ENCODE assay signal across 24 mouse cellular contexts in the genomic region with DNA sequence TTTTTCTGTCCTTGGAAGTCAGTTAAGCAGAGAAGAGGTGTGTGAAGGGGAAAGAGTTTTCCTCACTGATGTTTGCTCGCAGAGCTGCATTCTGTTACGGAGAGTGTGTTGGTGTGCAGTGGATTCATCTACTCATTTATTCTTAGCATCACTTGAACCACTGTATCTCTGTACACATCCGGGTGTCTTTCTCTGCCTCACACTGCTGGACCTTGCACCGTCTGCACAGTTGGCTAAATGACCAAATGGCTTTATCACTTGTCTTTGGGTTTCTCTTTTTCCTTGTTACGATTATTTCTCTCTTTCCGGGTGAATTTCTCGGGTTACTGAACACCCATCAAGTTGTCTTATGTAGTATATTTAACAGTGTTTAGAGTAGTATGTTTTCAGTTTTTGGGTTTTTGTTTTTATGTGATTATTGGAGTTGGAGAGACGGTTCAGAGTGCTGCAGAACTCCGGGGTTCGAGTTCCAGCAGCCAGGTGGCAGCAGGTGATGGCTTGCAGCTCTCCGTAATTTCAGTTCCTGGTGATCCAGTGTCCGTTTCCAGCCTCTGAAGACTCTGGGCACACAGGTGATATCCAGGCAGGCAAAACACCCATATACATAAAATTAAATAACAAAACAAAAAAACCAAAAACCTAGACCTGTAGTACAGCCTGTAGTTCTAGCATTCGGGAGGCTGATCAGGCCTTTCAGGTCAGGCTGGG. TPM values are rescaled to one million over a fixed set of nuclear protein-coding genes. Genes with fewer than 3 reads are reported as not detected.
DNase-seq lines count a peak whose midpoint lies in the region; ATAC-seq and TF ChIP-seq lines count a peak whose summit lies in the region.
"Had no signal": no experiment of that assay in that cellular context is flagged by ENCODE, and none has a peak within 500 bp of the region (broad histone marks: within the 10 kb centered on the region; RNA-seq: fewer than 3 reads in every experiment).

No protein-coding gene starts in this region.

- peak; percentile 75 for ATAC-seq in intestine, postnatal 0 days
- no peak for ATAC-seq in intestine, embryonic 15.5 days
- no peak for ATAC-seq in liver, embryonic 11.5 days (replicated peaks; ENCODE audit: low FRiP score)
- ATAC-seq: forebrain, embryonic 15.5 days had no signal

- H3K4me2 ChIP-seq in intestine, postnatal 0 days (replicated peaks; ENCODE audit: low read depth), result no peak overlapping the region
- H3K4me2 ChIP-seq in intestine, embryonic 15.5 days (replicated peaks), result no peak overlapping the region
- H3K4me2 ChIP-seq in liver, embryonic 11.5 days, result no peak overlapping the region
- H3K4me2 ChIP-seq: embryonic facial prominence, embryonic 12.5 days; forebrain, embryonic 15.5 days; heart, embryonic 15.5 days; hindbrain, embryonic 14.5 days had no signal

- peak; percentile 27; the same call in 1 of the 2 replicates for TF ChIP-seq CTCF in cerebellum, adult 2 months (IDR thresholded peaks at IDR 0.05; ENCODE audit: borderline replicate concordance, insufficient read depth, low read depth, low read length)
- no peak for TF ChIP-seq CTCF in intestine, postnatal 0 days (IDR thresholded peaks at IDR 0.05; ENCODE audit: low read depth)
- peak; percentile 48 for TF ChIP-seq CTCF in liver, adult 2 months (IDR thresholded peaks at IDR 0.05; ENCODE audit: low read depth, low read length)
- TF ChIP-seq CTCF in olfactory bulb, adult 2 months (IDR thresholded peaks at IDR 0.05; ENCODE audit: insufficient read depth, low read depth, low read length), result no peak

- no peak for DNase-seq in cerebellum, adult 2 months
- DNase-seq in cerebellum, postnatal 14 days, result no peak
- DNase-seq in liver, adult 2 months (ENCODE audit: extremely low read depth, low read depth, low spot score), result peak; percentile 46
- DNase-seq in liver, embryonic 11.5 days (ENCODE audit: low spot score), result no peak
- no peak for DNase-seq in urinary bladder, postnatal 25 days (ENCODE audit: low spot score)
- DNase-seq: adrenal gland, postnatal 10 days; cerebellum, adult 11-12 months; gastrocnemius, postnatal 10 days; heart, adult 18-20 months had no signal

- 0 out of 2 replicates have a peak overlapping the region, but pooled peaks have one; percentile 36 for H3K27ac ChIP-seq in cerebellum, adult 2 months (ENCODE audit: insufficient read depth, low read length)
- H3K27ac ChIP-seq in intestine, postnatal 0 days (ENCODE audit: low read depth, low read length), result peak overlapping the region; percentile 57
- H3K27ac ChIP-seq in intestine, embryonic 15.5 days, result no peak overlapping the region
- no peak overlapping the region for H3K27ac ChIP-seq in liver, adult 2 months (replicated peaks; ENCODE audit: insufficient read depth, low read depth, low read length)
- H3K27ac ChIP-seq in liver, embryonic 11.5 days (ENCODE audit: low read depth, low read length), result no peak overlapping the region
- 0 out of 2 replicates have a peak overlapping the region, but pooled peaks have one; percentile 12 for H3K27ac ChIP-seq in olfactory bulb, adult 2 months (ENCODE audit: insufficient read depth, low read depth, low read length)
- H3K27ac ChIP-seq: embryonic facial prominence, embryonic 12.5 days; forebrain, embryonic 15.5 days; heart, embryonic 10.5 days; heart, embryonic 15.5 days; hindbrain, embryonic 10.5 days had no signal

- H3K4me1 ChIP-seq in cerebellum, adult 2 months (ENCODE audit: control insufficient read depth, insufficient read depth, low read length), result peaks cover 19% of the 10 kb centered on the region
- no peaks in the 10 kb centered on the region for H3K4me1 ChIP-seq in intestine, postnatal 0 days (replicated peaks; ENCODE audit: control insufficient read depth, insufficient read depth, low read length)
- H3K4me1 ChIP-seq in intestine, embryonic 15.5 days (replicated peaks), result no peaks in the 10 kb centered on the region
- peaks cover 11% of the 10 kb centered on the region for H3K4me1 ChIP-seq in liver, adult 2 months (ENCODE audit: control insufficient read depth, insufficient read depth, low read length)
- H3K4me1 ChIP-seq in liver, embryonic 11.5 days (replicated peaks; ENCODE audit: control insufficient read depth, insufficient read depth, low read length), result 0 out of 2 replicates have a peak, but pooled peaks cover 6% of the 10 kb centered on the region
- H3K4me1 ChIP-seq in olfactory bulb, adult 2 months (ENCODE audit: control insufficient read depth, insufficient read depth, low read length), result peaks cover 22% of the 10 kb centered on the region

- peaks cover 12% of the 10 kb centered on the region; the same call in 1 of the 2 replicates for H3K36me3 ChIP-seq in intestine, postnatal 0 days (ENCODE audit: control insufficient read depth, insufficient read depth)
- H3K36me3 ChIP-seq in intestine, embryonic 15.5 days, result no peaks in the 10 kb centered on the region
- H3K36me3 ChIP-seq in liver, adult 2 months (ENCODE audit: control insufficient read depth, insufficient read depth, low read length), result no peaks in the 10 kb centered on the region
- H3K36me3 ChIP-seq in liver, embryonic 11.5 days (ENCODE audit: control insufficient read depth, insufficient read depth, low read length), result peaks cover 5% of the 10 kb centered on the region; the same call in 1 of the 2 replicates

- 31% methylated on average over 13 of the region's 13 CpGs for WGBS in cerebellum, adult 2 months
- 72% methylated on average over 13 of the region's 13 CpGs for WGBS in intestine, postnatal 0 days
- WGBS in intestine, embryonic 15.5 days, result 86% methylated on average over 13 of the region's 13 CpGs
- 60% methylated on average over 13 of the region's 13 CpGs for WGBS in liver, adult 2 months
- WGBS in liver, embryonic 11.5 days, result 87% methylated on average over 13 of the region's 13 CpGs
- WGBS in olfactory bulb, adult 2 months, result 76% methylated on average over 13 of the region's 13 CpGs

- H3K4me3 ChIP-seq in cerebellum, adult 2 months (replicated peaks; ENCODE audit: insufficient read depth, low read depth, low read length), result no peak overlapping the region
- no peak overlapping the region for H3K4me3 ChIP-seq in intestine, postnatal 0 days (ENCODE audit: low read depth, low read length)
- H3K4me3 ChIP-seq in intestine, embryonic 15.5 days (replicated peaks), result no peak overlapping the region
- H3K4me3 ChIP-seq in liver, adult 2 months (ENCODE audit: insufficient read depth, low read depth, low read length), result no peak overlapping the region
- no peak overlapping the region for H3K4me3 ChIP-seq in liver, embryonic 11.5 days (ENCODE audit: low read depth, low read length)
- no peak overlapping the region for H3K4me3 ChIP-seq in olfactory bulb, adult 2 months (ENCODE audit: insufficient read depth, low read depth, low read length)
- H3K4me3 ChIP-seq: embryonic facial prominence, embryonic 12.5 days; forebrain, embryonic 15.5 days; heart, embryonic 10.5 days; heart, embryonic 15.5 days; hindbrain, embryonic 10.5 days had no signal

- no peaks in the 10 kb centered on the region for H3K9me3 ChIP-seq in intestine, postnatal 0 days (ENCODE audit: control insufficient read depth)
- no peaks in the 10 kb centered on the region for H3K9me3 ChIP-seq in intestine, embryonic 15.5 days
- H3K9me3 ChIP-seq in liver, embryonic 11.5 days (ENCODE audit: control insufficient read depth, low read length), result no peaks in the 10 kb centered on the region
- H3K9me3 ChIP-seq: embryonic facial prominence, embryonic 12.5 days; forebrain, embryonic 15.5 days; heart, embryonic 10.5 days; heart, embryonic 15.5 days; hindbrain, embryonic 10.5 days had no signal

- H3K79me2 ChIP-seq in liver, adult 2 months (ENCODE audit: control insufficient read depth, insufficient read depth, low read length), result peaks cover 4% of the 10 kb centered on the region; the same call in 1 of the 2 replicates

- no peak overlapping the region for H3K9ac ChIP-seq in intestine, postnatal 0 days (ENCODE audit: low read depth, low read length)
- H3K9ac ChIP-seq in intestine, embryonic 15.5 days, result no peak overlapping the region
- no peak overlapping the region for H3K9ac ChIP-seq in liver, adult 2 months (ENCODE audit: low read depth, low read length)
- no peak overlapping the region for H3K9ac ChIP-seq in liver, embryonic 11.5 days (ENCODE audit: low read depth, low read length)
- H3K9ac ChIP-seq: embryonic facial prominence, embryonic 12.5 days; forebrain, embryonic 15.5 days; heart, embryonic 15.5 days; hindbrain, embryonic 14.5 days had no signal

- no peaks in the 10 kb centered on the region for H3K27me3 ChIP-seq in cerebellum, adult 2 months (ENCODE audit: control insufficient read depth, insufficient read depth, low read length)
- H3K27me3 ChIP-seq in intestine, postnatal 0 days (replicated peaks; ENCODE audit: control insufficient read depth, insufficient read depth, low read length), result no peaks in the 10 kb centered on the region
- H3K27me3 ChIP-seq in intestine, embryonic 15.5 days (replicated peaks), result no peaks in the 10 kb centered on the region
- no peaks in the 10 kb centered on the region for H3K27me3 ChIP-seq in liver, adult 2 months (ENCODE audit: control insufficient read depth, insufficient read depth, low read length)
- no peaks in the 10 kb centered on the region for H3K27me3 ChIP-seq in liver, embryonic 11.5 days (replicated peaks; ENCODE audit: control insufficient read depth, insufficient read depth, low read length)
- H3K27me3 ChIP-seq: embryonic facial prominence, embryonic 12.5 days; forebrain, embryonic 15.5 days; heart, embryonic 15.5 days had no signal

- TF ChIP-seq POLR2A in cerebellum, adult 2 months (IDR thresholded peaks at IDR 0.05; ENCODE audit: borderline replicate concordance, insufficient read depth, low read length), result no peak
- no peak for TF ChIP-seq POLR2A in liver, adult 2 months (IDR thresholded peaks at IDR 0.05; ENCODE audit: extremely low read depth, insufficient read depth, low read length)
- no peak for TF ChIP-seq POLR2A in olfactory bulb, adult 2 months (IDR thresholded peaks at IDR 0.05; ENCODE audit: insufficient read depth, low read depth, low read length)

RNA-seq across cellular contexts. Expression of gene Gm10197, which starts 28.2 kb away (rescaled TPM):
- polyA plus RNA-seq in cerebellum, adult 2 months (2012; rRNA removed), result not detected in 2 replicates
- polyA plus RNA-seq in intestine, postnatal 0 days (2015; fragmentation: Nextera tagmentation; extraction: Ambion mirVana), result not detected in 2 replicates
- 1.4 TPM in 1 of 2 replicates, not detected in the other for polyA plus RNA-seq in intestine, embryonic 15.5 days (2015; fragmentation: Nextera tagmentation; extraction: Ambion mirVana)
- total RNA-seq in liver, adult 2 months (2014; rRNA removed), result not detected in 2 replicates
- not detected in 2 replicates for polyA plus RNA-seq in liver, adult 2 months (2012; rRNA removed)
- polyA plus RNA-seq in liver, embryonic 11.5 days (2014; fragmentation: Nextera tagmentation; extraction: Ambion mirVana), result 3.3 TPM in 1 of 2 replicates, not detected in the other
- polyA plus RNA-seq in olfactory bulb, adult 2 months (2012; ENCODE audit: insufficient read depth, insufficient read length, low replicate concordance, missing spikeins), result not detected in 2 replicates
- total RNA-seq: adrenal gland, postnatal 10 days; adrenal gland, postnatal 4 days; gastrocnemius, postnatal 10 days; gastrocnemius, postnatal 4 days; heart, adult 18-20 months; heart, postnatal 25 days had no signal
- polyA plus RNA-seq: C2C12; cortical plate, adult 2 months; embryonic facial prominence, embryonic 12.5 days; forebrain, embryonic 15.5 days; frontal cortex, adult 2 months; heart, embryonic 10.5 days; heart, embryonic 15.5 days; hindbrain, embryonic 10.5 days; hindbrain, embryonic 14.5 days had no signal

RNA-seq across cellular contexts. Expression of gene Mxi1, which starts 33.0 kb away (rescaled TPM):
- 71.8 and 72.4 TPM in 2 replicates for polyA plus RNA-seq in cerebellum, adult 2 months (2012; rRNA removed)
- 58.9 and 64.0 TPM in 2 replicates for polyA plus RNA-seq in intestine, postnatal 0 days (2015; fragmentation: Nextera tagmentation; extraction: Ambion mirVana)
- 34.0 and 34.5 TPM in 2 replicates for polyA plus RNA-seq in intestine, embryonic 15.5 days (2015; fragmentation: Nextera tagmentation; extraction: Ambion mirVana)
- total RNA-seq in liver, adult 2 months (2014; rRNA removed), result 16.0 and 16.1 TPM in 2 replicates
- polyA plus RNA-seq in liver, adult 2 months (2012; rRNA removed), result 11.8 and 15.7 TPM in 2 replicates
- 34.3 and 42.6 TPM in 2 replicates for polyA plus RNA-seq in liver, embryonic 11.5 days (2014; fragmentation: Nextera tagmentation; extraction: Ambion mirVana)
- not detected in 2 replicates for polyA plus RNA-seq in olfactory bulb, adult 2 months (2012; ENCODE audit: insufficient read depth, insufficient read length, low replicate concordance, missing spikeins)

RNA-seq across cellular contexts. Expression of gene Smndc1, which starts 47.0 kb away (rescaled TPM):
- polyA plus RNA-seq in cerebellum, adult 2 months (2012; rRNA removed), result 24.6 and 26.1 TPM in 2 replicates
- 36.2 and 36.3 TPM in 2 replicates for polyA plus RNA-seq in intestine, postnatal 0 days (2015; fragmentation: Nextera tagmentation; extraction: Ambion mirVana)
- 42.0 and 42.7 TPM in 2 replicates for polyA plus RNA-seq in intestine, embryonic 15.5 days (2015; fragmentation: Nextera tagmentation; extraction: Ambion mirVana)
- total RNA-seq in liver, adult 2 months (2014; rRNA removed), result 7.6 and 8.1 TPM in 2 replicates
- 1.6 and 1.8 TPM in 2 replicates for polyA plus RNA-seq in liver, adult 2 months (2012; rRNA removed)
- polyA plus RNA-seq in liver, embryonic 11.5 days (2014; fragmentation: Nextera tagmentation; extraction: Ambion mirVana), result 53.8 and 54.2 TPM in 2 replicates
- polyA plus RNA-seq in olfactory bulb, adult 2 months (2012; ENCODE audit: insufficient read depth, insufficient read length, low replicate concordance, missing spikeins), result not detected in 2 replicates

Comparison
In these comparisons a context has a peak if more than half of its experiments do, and no peak if none do; other contexts are left out.
1. H3K27ac ChIP-seq: peak in cerebellum, adult 2 months (single experiment), intestine, postnatal 0 days (single experiment) and olfactory bulb, adult 2 months (single experiment); none in intestine, embryonic 15.5 days (single experiment), liver, adult 2 months (single experiment) and liver, embryonic 11.5 days (single experiment).
2. CTCF ChIP-seq: peak in cerebellum, adult 2 months (single experiment) and liver, adult 2 months (single experiment); none in intestine, postnatal 0 days (single experiment) and olfactory bulb, adult 2 months (single experiment).